Mouse (Mus musculus): ENCODE results near the gene Mlana. TPM values are rescaled to one million over a fixed set of nuclear protein-coding genes. Genes with fewer than 3 reads are reported as not detected.

The Mlana gene
- total and polyA plus RNA-seq, 2 experiments from 2014 or later, result not detected

DNA sequence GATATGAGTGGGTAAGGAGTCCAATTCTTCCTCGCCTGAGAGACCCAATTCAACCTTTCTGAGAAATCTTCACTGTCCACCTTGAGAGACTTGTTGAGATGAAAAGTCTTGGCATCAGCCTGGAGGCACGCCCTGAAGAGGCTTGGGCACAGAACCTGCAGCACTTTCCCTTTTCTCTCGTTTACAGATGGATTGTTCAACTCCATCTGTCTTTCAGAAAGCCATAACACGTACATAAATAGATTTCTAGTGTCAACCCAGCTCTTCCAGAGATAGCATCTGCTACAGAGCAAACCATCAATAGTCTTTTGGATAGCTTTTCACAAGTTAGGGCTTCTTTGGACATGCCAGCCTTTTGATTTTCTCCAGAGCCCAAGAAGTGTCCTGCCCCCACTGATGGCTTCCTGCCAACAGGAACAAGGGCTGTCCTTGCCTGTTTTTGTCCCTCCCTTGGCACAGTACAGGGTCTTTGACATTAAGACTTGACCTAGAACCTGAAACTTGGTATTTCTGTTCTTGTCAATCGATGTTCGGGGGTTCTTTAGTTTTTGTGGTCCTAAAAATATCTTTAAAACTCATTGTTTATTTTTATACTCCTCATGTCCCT is 35.5 kb upstream of the Mlana start:
- H3K27ac ChIP-seq (ENCODE audit: low read depth, low read length), result no peak overlapping the region
- no peak for DNase-seq (ENCODE audit: low spot score)
- no peaks in the 10 kb centered on the region for H3K9me3 ChIP-seq (ENCODE audit: low read length)
- no peak overlapping the region for H3K4me3 ChIP-seq (ENCODE audit: low read depth, low read length)
- H3K36me3 ChIP-seq (ENCODE audit: insufficient read depth, low read length), result no peaks in the 10 kb centered on the region
- no peak overlapping the region for H3K9ac ChIP-seq (replicated peaks; ENCODE audit: low read length, poor library complexity, severe bottlenecking)
- ATAC-seq (ENCODE audit: low FRiP score), result no peak
- H3K4me1 ChIP-seq (ENCODE audit: insufficient read depth, low read length), result no peaks in the 10 kb centered on the region
- 78% methylated on average over 6 of the region's 6 CpGs for WGBS
- TF ChIP-seq CTCF (IDR thresholded peaks at IDR 0.05), result no peak
- no peak overlapping the region for H3K4me2 ChIP-seq (ENCODE audit: low read depth, low read length, poor library complexity, severe bottlenecking)
- no peaks in the 10 kb centered on the region for H3K27me3 ChIP-seq (ENCODE audit: insufficient read depth, low read length)

DNA sequence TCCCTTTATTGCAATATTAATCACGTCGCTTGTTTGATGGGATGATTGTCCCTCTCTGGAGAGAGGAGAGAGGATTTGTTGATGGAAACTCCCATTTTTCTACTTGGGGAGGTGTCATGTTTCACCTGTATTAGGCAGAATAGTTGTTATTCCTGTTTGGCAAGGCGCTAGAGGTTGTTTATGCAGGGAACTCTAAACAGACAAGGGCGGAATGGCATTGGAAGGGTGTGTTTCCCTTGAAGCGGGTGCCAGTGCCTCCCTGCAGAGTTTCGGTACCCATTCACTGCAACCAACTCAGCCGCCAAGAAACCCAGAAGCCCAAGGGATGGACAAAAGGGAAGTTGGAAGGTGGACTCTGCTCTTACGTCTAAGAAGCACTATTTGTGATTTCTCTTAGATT is 33.8 kb upstream of the Mlana start:
- H3K4me3 ChIP-seq (ENCODE audit: low read depth, low read length), result no peak overlapping the region
- 81% methylated on average over 8 of the region's 8 CpGs for WGBS
- no peak overlapping the region for H3K9ac ChIP-seq (replicated peaks; ENCODE audit: low read length, poor library complexity, severe bottlenecking)
- no peaks in the 10 kb centered on the region for H3K27me3 ChIP-seq (ENCODE audit: insufficient read depth, low read length)
- ATAC-seq (ENCODE audit: low FRiP score) (no peak), DNase-seq (ENCODE audit: low spot score) (no peak)
- no peaks in the 10 kb centered on the region for H3K4me1 ChIP-seq (ENCODE audit: insufficient read depth, low read length)
- TF ChIP-seq CTCF (IDR thresholded peaks at IDR 0.05), result no peak
- no peak overlapping the region for H3K4me2 ChIP-seq (ENCODE audit: low read depth, low read length, poor library complexity, severe bottlenecking)
- H3K27ac ChIP-seq (ENCODE audit: low read depth, low read length), result no peak overlapping the region
- H3K36me3 ChIP-seq (ENCODE audit: insufficient read depth, low read length), result no peaks in the 10 kb centered on the region
- no peaks in the 10 kb centered on the region for H3K9me3 ChIP-seq (ENCODE audit: low read length)

DNA sequence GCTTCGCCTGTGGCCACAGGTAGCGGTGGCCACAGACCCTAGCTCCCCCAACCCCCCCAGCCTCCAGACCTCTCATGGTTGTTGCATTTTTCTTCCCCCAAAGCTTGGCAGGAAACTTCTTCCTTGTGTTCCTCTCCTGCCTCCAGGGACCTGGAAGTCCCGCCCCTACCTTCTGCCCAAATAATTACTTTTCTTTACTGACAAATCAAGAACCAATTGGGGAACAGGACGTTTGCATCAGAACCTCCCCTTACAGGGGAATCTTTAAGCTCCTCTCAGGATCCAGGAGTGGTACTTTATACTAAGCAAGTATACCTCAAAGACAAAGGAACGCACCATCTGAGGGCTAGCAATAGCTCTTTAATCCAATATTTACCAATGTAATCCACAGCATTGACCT is 32.7 kb upstream of the Mlana start:
- 86% methylated on average over 5 of the region's 5 CpGs for WGBS
- no peaks in the 10 kb centered on the region for H3K36me3 ChIP-seq (ENCODE audit: insufficient read depth, low read length)

DNA sequence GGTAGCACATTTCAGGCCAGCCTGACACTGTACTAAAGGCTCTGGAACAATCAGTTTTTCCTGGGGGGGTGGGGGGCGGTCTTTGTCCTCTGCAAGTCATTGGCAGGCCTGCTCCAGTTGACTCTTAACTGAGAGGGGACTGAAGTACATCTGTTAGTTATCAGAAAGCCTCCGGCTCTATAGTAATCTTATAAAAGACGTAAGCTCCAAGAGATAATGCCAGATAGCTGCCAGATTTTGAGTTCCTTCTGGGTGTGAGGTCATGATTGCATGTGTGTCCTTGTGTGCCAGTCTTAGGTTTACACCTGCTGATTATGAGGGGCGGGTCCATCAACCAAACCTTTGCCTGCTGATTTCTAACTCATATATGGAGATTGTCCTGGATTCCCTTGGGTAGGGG is 31.5 kb upstream of the Mlana start:
- ATAC-seq (ENCODE audit: low FRiP score) (no peak), DNase-seq (ENCODE audit: low spot score) (no peak)
- Histone ChIP-seq H3K9me3 (ENCODE audit: low read length) (no peaks in the 10 kb centered on the region), H3K27ac (ENCODE audit: low read depth, low read length) (no peak overlapping the region), H3K27me3 (ENCODE audit: insufficient read depth, low read length) (no peaks in the 10 kb centered on the region), H3K4me3 (ENCODE audit: low read depth, low read length) (no peak overlapping the region), H3K36me3 (ENCODE audit: insufficient read depth, low read length) (no peaks in the 10 kb centered on the region), H3K9ac (replicated peaks; ENCODE audit: low read length, poor library complexity, severe bottlenecking) (no peak overlapping the region), H3K4me2 (ENCODE audit: low read depth, low read length, poor library complexity, severe bottlenecking) (no peak overlapping the region), H3K4me1 (ENCODE audit: insufficient read depth, low read length) (no peaks in the 10 kb centered on the region)
- WGBS, result 81% methylated on average over 4 of the region's 4 CpGs
- TF ChIP-seq CTCF (IDR thresholded peaks at IDR 0.05), result no peak

More for the DNA sequence above, 32.7 kb upstream of the Mlana start:
- TF ChIP-seq CTCF (IDR thresholded peaks at IDR 0.05), result no peak
- no peak overlapping the region for H3K9ac ChIP-seq (replicated peaks; ENCODE audit: low read length, poor library complexity, severe bottlenecking)
- no peak for ATAC-seq (ENCODE audit: low FRiP score)
- no peaks in the 10 kb centered on the region for H3K9me3 ChIP-seq (ENCODE audit: low read length)
- no peak overlapping the region for H3K4me3 ChIP-seq (ENCODE audit: low read depth, low read length)
- H3K4me1 ChIP-seq (ENCODE audit: insufficient read depth, low read length), result no peaks in the 10 kb centered on the region
- no peak for DNase-seq (ENCODE audit: low spot score)
- no peaks in the 10 kb centered on the region for H3K27me3 ChIP-seq (ENCODE audit: insufficient read depth, low read length)
- no peak overlapping the region for H3K27ac ChIP-seq (ENCODE audit: low read depth, low read length)
- H3K4me2 ChIP-seq (ENCODE audit: low read depth, low read length, poor library complexity, severe bottlenecking), result no peak overlapping the region

DNA sequence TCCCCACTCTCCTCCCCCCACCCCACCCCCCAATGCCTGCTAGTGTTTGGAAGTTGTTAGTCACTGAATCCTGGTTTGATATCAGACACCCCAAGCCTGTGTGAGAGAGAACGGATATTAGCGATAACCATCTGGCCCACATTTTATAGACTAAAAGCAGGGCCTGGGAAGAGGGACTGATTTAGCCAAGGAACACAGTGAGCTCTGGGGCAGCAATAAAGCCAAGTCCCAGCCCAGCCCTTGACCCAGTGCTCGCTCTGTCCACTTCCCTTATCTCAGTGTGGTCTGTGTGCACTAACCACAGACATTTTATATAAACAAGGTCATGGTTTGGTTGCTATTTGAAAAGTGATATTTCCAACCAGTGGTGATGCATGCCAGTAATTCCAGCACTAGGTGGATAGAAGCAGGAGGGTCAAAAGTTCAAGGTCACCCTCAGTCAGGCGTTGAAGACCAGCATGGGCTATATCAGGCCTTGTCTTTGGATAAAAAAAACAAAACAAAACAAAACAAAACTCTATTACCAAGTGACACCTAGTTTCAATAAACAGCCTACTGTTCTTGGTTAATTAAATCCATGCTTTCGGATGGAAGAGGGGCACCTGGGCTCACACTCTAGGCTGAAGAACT is 30.5 kb upstream of the Mlana start:
- no peak for TF ChIP-seq CTCF (IDR thresholded peaks at IDR 0.05)
- H3K27ac ChIP-seq (ENCODE audit: low read depth, low read length), result no peak overlapping the region
- no peak overlapping the region for H3K4me3 ChIP-seq (ENCODE audit: low read depth, low read length)
- DNase-seq (ENCODE audit: low spot score) (no peak), ATAC-seq (ENCODE audit: low FRiP score) (no peak)
- 86% methylated on average over 5 of the region's 5 CpGs for WGBS
- H3K9me3 ChIP-seq (ENCODE audit: low read length), result no peaks in the 10 kb centered on the region
- no peaks in the 10 kb centered on the region for H3K36me3 ChIP-seq (ENCODE audit: insufficient read depth, low read length)
- no peaks in the 10 kb centered on the region for H3K27me3 ChIP-seq (ENCODE audit: insufficient read depth, low read length)
- H3K4me1 ChIP-seq (ENCODE audit: insufficient read depth, low read length), result no peaks in the 10 kb centered on the region
- no peak overlapping the region for H3K4me2 ChIP-seq (ENCODE audit: low read depth, low read length, poor library complexity, severe bottlenecking)
- H3K9ac ChIP-seq (replicated peaks; ENCODE audit: low read length, poor library complexity, severe bottlenecking), result no peak overlapping the region

DNA sequence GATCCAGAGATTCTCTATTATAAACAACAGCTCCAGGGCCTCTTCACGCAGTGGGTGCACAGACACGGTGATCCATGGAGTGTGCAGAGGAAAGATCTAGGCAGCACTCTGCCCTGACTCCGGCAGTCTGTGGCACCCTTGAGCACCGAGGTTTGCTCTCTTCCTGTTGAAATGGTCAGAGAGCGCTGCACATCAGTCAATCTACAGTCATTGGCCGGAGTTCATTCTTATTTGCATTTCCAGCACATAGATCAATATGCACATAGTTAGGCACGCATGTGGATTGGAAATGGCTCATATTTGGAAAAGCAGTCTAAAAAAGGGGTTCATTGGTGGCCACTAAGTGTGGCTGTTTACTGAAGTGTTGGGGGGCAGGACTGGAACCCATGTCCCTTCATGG is 29.5 kb upstream of the Mlana start:
- Histone ChIP-seq H3K4me3 (ENCODE audit: low read depth, low read length) (no peak overlapping the region), H3K4me2 (ENCODE audit: low read depth, low read length, poor library complexity, severe bottlenecking) (no peak overlapping the region), H3K27me3 (ENCODE audit: insufficient read depth, low read length) (no peaks in the 10 kb centered on the region), H3K9me3 (ENCODE audit: low read length) (no peaks in the 10 kb centered on the region), H3K36me3 (ENCODE audit: insufficient read depth, low read length) (no peaks in the 10 kb centered on the region), H3K9ac (replicated peaks; ENCODE audit: low read length, poor library complexity, severe bottlenecking) (no peak overlapping the region), H3K4me1 (ENCODE audit: insufficient read depth, low read length) (no peaks in the 10 kb centered on the region), H3K27ac (ENCODE audit: low read depth, low read length) (no peak overlapping the region)
- ATAC-seq (ENCODE audit: low FRiP score) (no peak), DNase-seq (ENCODE audit: low spot score) (no peak)
- no peak for TF ChIP-seq CTCF (IDR thresholded peaks at IDR 0.05)
- 94% methylated on average over 7 of the region's 7 CpGs for WGBS

Data from midbrain, postnatal 0 days (tissue).